Mouse (Mus musculus): ENCODE data around the gene Zfp654. TPM values are rescaled to one million over a fixed set of nuclear protein-coding genes. Genes with fewer than 3 reads are reported as not detected.
A peak's percentile ranks its signal among the peaks of the same experiment; 100 is the strongest.

The Zfp654 gene
- polyA plus RNA-seq, 1 experiment from 2014 or later: 4.3 TPM

- H3K4me1 ChIP-seq (ENCODE audit: control insufficient read depth, insufficient read depth, low read depth, low read length): no peaks in the 10 kb centered on the region
- no peak overlapping the region for H3K4me2 ChIP-seq (ENCODE audit: low read length)
- no peak for ATAC-seq
- H3K4me3 ChIP-seq (ENCODE audit: low read length): no peak overlapping the region
- no peak overlapping the region for H3K27ac ChIP-seq (ENCODE audit: low read depth, low read length)
- H3K9me3 ChIP-seq (ENCODE audit: control insufficient read depth, low read length): no peaks in the 10 kb centered on the region
- no peaks in the 10 kb centered on the region for H3K27me3 ChIP-seq (replicated peaks; ENCODE audit: control insufficient read depth, insufficient read depth, low read length)
- H3K9ac ChIP-seq (ENCODE audit: low read depth, low read length): no peak overlapping the region
- no peaks in the 10 kb centered on the region for H3K36me3 ChIP-seq (ENCODE audit: control insufficient read depth, insufficient read depth, low read length)
These were observed 49.8 kb downstream of the Zfp654 start for GRCm38 (mm10) chr16:64801638-64802037.

GRCm38 (mm10) chr16:64800393-64800792, 51.1 kb downstream of the Zfp654 start:
- Histone ChIP-seq H3K36me3 (ENCODE audit: control insufficient read depth, insufficient read depth, low read length) (no peaks in the 10 kb centered on the region), H3K9me3 (ENCODE audit: control insufficient read depth, low read length) (no peaks in the 10 kb centered on the region), H3K4me3 (ENCODE audit: low read length) (no peak overlapping the region), H3K9ac (ENCODE audit: low read depth, low read length) (no peak overlapping the region), H3K27me3 (replicated peaks; ENCODE audit: control insufficient read depth, insufficient read depth, low read length) (no peaks in the 10 kb centered on the region), H3K4me1 (ENCODE audit: control insufficient read depth, insufficient read depth, low read depth, low read length) (no peaks in the 10 kb centered on the region), H3K27ac (ENCODE audit: low read depth, low read length) (no peak overlapping the region), H3K4me2 (ENCODE audit: low read length) (no peak overlapping the region)
- WGBS: 93% methylated on average over 5 of the region's 5 CpGs
- no peak for ATAC-seq

GRCm38 (mm10) chr16:64794802-64795201, 56.6 kb downstream of the Zfp654 start:
- ATAC-seq: no peak
- Histone ChIP-seq H3K27ac (ENCODE audit: low read depth, low read length) (no peak overlapping the region), H3K9ac (ENCODE audit: low read depth, low read length) (no peak overlapping the region), H3K36me3 (ENCODE audit: control insufficient read depth, insufficient read depth, low read length) (no peaks in the 10 kb centered on the region), H3K9me3 (ENCODE audit: control insufficient read depth, low read length) (no peaks in the 10 kb centered on the region), H3K4me2 (ENCODE audit: low read length) (no peak overlapping the region), H3K4me3 (ENCODE audit: low read length) (no peak overlapping the region), H3K4me1 (ENCODE audit: control insufficient read depth, insufficient read depth, low read depth, low read length) (no peaks in the 10 kb centered on the region), H3K27me3 (replicated peaks; ENCODE audit: control insufficient read depth, insufficient read depth, low read length) (no peaks in the 10 kb centered on the region)
- 93% methylated on average over 2 of the region's 2 CpGs for WGBS

- H3K4me3 ChIP-seq (ENCODE audit: low read length): no peak overlapping the region
- H3K4me2 ChIP-seq (ENCODE audit: low read length): no peak overlapping the region
- no peaks in the 10 kb centered on the region for H3K27me3 ChIP-seq (replicated peaks; ENCODE audit: control insufficient read depth, insufficient read depth, low read length)
- 92% methylated on average over 3 of the region's 3 CpGs for WGBS
- ATAC-seq: no peak
- H3K9ac ChIP-seq (ENCODE audit: low read depth, low read length): no peak overlapping the region
- H3K36me3 ChIP-seq (ENCODE audit: control insufficient read depth, insufficient read depth, low read length): peaks cover under 1% of the 10 kb centered on the region; the same call in 1 of the 2 replicates
- H3K4me1 ChIP-seq (ENCODE audit: control insufficient read depth, insufficient read depth, low read depth, low read length): no peaks in the 10 kb centered on the region
- no peak overlapping the region for H3K27ac ChIP-seq (ENCODE audit: low read depth, low read length)
- H3K9me3 ChIP-seq (ENCODE audit: control insufficient read depth, low read length): no peaks in the 10 kb centered on the region
These were observed 61.7 kb downstream of the Zfp654 start for GRCm38 (mm10) chr16:64789706-64790105.

GRCm38 (mm10) chr16:64775516-64775915, 75.9 kb downstream of the Zfp654 start:
- Histone ChIP-seq H3K9ac (ENCODE audit: low read depth, low read length) (no peak overlapping the region), H3K4me2 (ENCODE audit: low read length) (no peak overlapping the region), H3K36me3 (ENCODE audit: control insufficient read depth, insufficient read depth, low read length) (peaks cover 3% of the 10 kb centered on the region; the same call in 1 of the 2 replicates), H3K27me3 (replicated peaks; ENCODE audit: control insufficient read depth, insufficient read depth, low read length) (no peaks in the 10 kb centered on the region), H3K27ac (ENCODE audit: low read depth, low read length) (no peak overlapping the region), H3K9me3 (ENCODE audit: control insufficient read depth, low read length) (0 out of 2 replicates have a peak, but pooled peaks cover 2% of the 10 kb centered on the region), H3K4me3 (ENCODE audit: low read length) (no peak overlapping the region), H3K4me1 (ENCODE audit: control insufficient read depth, insufficient read depth, low read depth, low read length) (no peaks in the 10 kb centered on the region; the same call in 1 of the 2 replicates)
- ATAC-seq: no peak
- 90% methylated on average over 1 of the region's 1 CpGs for WGBS

GRCm38 (mm10) chr16:64771431-64771818, 80.0 kb downstream of the Zfp654 start:
- Histone ChIP-seq H3K9ac (ENCODE audit: low read depth, low read length) (no peak overlapping the region), H3K4me1 (ENCODE audit: control insufficient read depth, insufficient read depth, low read depth, low read length) (peaks cover 7% of the 10 kb centered on the region), H3K4me2 (ENCODE audit: low read length) (peak overlapping the region; percentile 55), H3K4me3 (ENCODE audit: low read length) (peak overlapping the region; percentile 93), H3K27me3 (replicated peaks; ENCODE audit: control insufficient read depth, insufficient read depth, low read length) (no peaks in the 10 kb centered on the region), H3K9me3 (ENCODE audit: control insufficient read depth, low read length) (no peaks in the 10 kb centered on the region), H3K27ac (ENCODE audit: low read depth, low read length) (peak overlapping the region; percentile 87), H3K36me3 (ENCODE audit: control insufficient read depth, insufficient read depth, low read length) (no peaks in the 10 kb centered on the region)
- no peak; the same call in 1 of the 2 replicates for ATAC-seq
- WGBS: 74% methylated on average over 2 of the region's 2 CpGs

GRCm38 (mm10) chr16:64770521-64771430, 80.7 kb downstream of the Zfp654 start, which contains the start of gene 4930453N24Rik:
Gene 4930453N24Rik, minus strand, starts transcription at chr16:64771161.
- peak within 1 kb of the TSS; percentile 93 for H3K4me3 ChIP-seq (ENCODE audit: low read length)
- H3K27ac ChIP-seq (ENCODE audit: low read depth, low read length): peak within 1 kb of the TSS; percentile 87
- ATAC-seq: peak; percentile 98
- 2% methylated on average over 71 of the region's 72 CpGs for WGBS
- H3K36me3 ChIP-seq (ENCODE audit: control insufficient read depth, insufficient read depth, low read length): 0 out of 2 replicates have a peak, but pooled peaks cover 2% of the 10 kb centered on the region
- H3K4me2 ChIP-seq (ENCODE audit: low read length): peak within 1 kb of the TSS; percentile 63
- peak within 1 kb of the TSS; percentile 93 for H3K9ac ChIP-seq (ENCODE audit: low read depth, low read length)
- peaks cover 7% of the 10 kb centered on the region for H3K4me1 ChIP-seq (ENCODE audit: control insufficient read depth, insufficient read depth, low read depth, low read length)
- H3K9me3 ChIP-seq (ENCODE audit: control insufficient read depth, low read length): no peaks in the 10 kb centered on the region
- no peaks in the 10 kb centered on the region for H3K27me3 ChIP-seq (replicated peaks; ENCODE audit: control insufficient read depth, insufficient read depth, low read length)

- WGBS: 92% methylated on average over 8 of the region's 8 CpGs
- ATAC-seq: no peak
These were observed 84.7 kb downstream of the Zfp654 start for GRCm38 (mm10) chr16:64766696-64767300.

GRCm38 (mm10) chr16:64759245-64759626, 92.2 kb downstream of the Zfp654 start:
- H3K36me3 ChIP-seq (ENCODE audit: control insufficient read depth, insufficient read depth, low read length): peaks cover 10% of the 10 kb centered on the region
- H3K9ac ChIP-seq (ENCODE audit: low read depth, low read length): no peak overlapping the region
- no peaks in the 10 kb centered on the region for H3K4me1 ChIP-seq (ENCODE audit: control insufficient read depth, insufficient read depth, low read depth, low read length)
- 91% methylated on average over 1 of the region's 1 CpGs for WGBS
- H3K27ac ChIP-seq (ENCODE audit: low read depth, low read length): no peak overlapping the region
- no peak overlapping the region for H3K4me3 ChIP-seq (ENCODE audit: low read length)
- H3K9me3 ChIP-seq (ENCODE audit: control insufficient read depth, low read length): peaks cover 6% of the 10 kb centered on the region
- no peaks in the 10 kb centered on the region for H3K27me3 ChIP-seq (replicated peaks; ENCODE audit: control insufficient read depth, insufficient read depth, low read length)
- H3K4me2 ChIP-seq (ENCODE audit: low read length): no peak overlapping the region
- ATAC-seq: no peak

More at GRCm38 (mm10) chr16:64766696-64767300, 84.7 kb downstream of the Zfp654 start:
- H3K36me3 ChIP-seq (ENCODE audit: control insufficient read depth, insufficient read depth, low read length): peaks cover 18% of the 10 kb centered on the region
- H3K9me3 ChIP-seq (ENCODE audit: control insufficient read depth, low read length): peaks cover 6% of the 10 kb centered on the region
- no peak overlapping the region for H3K27ac ChIP-seq (ENCODE audit: low read depth, low read length)
- H3K9ac ChIP-seq (ENCODE audit: low read depth, low read length): no peak overlapping the region
- H3K4me2 ChIP-seq (ENCODE audit: low read length): no peak overlapping the region
- no peak overlapping the region for H3K4me3 ChIP-seq (ENCODE audit: low read length)
- no peaks in the 10 kb centered on the region for H3K27me3 ChIP-seq (replicated peaks; ENCODE audit: control insufficient read depth, insufficient read depth, low read length)
- peaks cover 7% of the 10 kb centered on the region for H3K4me1 ChIP-seq (ENCODE audit: control insufficient read depth, insufficient read depth, low read depth, low read length)
